Mouse (Mus musculus) limb, embryonic 13.5 days (tissue): ENCODE measurements around the gene Rdh9. TPM values are rescaled to one million over a fixed set of nuclear protein-coding genes. Genes with fewer than 3 reads are reported as not detected.
"Not testable (repeated sequence)": the region's sequence is repeated elsewhere in the genome, so short reads cannot be mapped to it uniquely, and the experiment has no call there.

ENCODE experiments used
- ATAC-seq: fragments of 200-750 bp; cut with Nextera tagmentation; 2 replicates; pipeline ENCODE4 v1.8.0; 2017; ENCODE audit warnings: low read depth, moderate number of reproducible peaks, moderate TSS enrichment; ENCODE audit not compliant: low FRiP score
- H3K27ac ChIP-seq: fragments of 300-500 bp; sonication (generic); 2 replicates; pipeline ENCODE4 v1.5.1; 2015; ENCODE audit warnings: inconsistent platforms, mild to moderate bottlenecking, moderate library complexity
- H3K27me3 ChIP-seq: fragments of 300-500 bp; sonication (generic); 2 replicates; pipeline ENCODE4 v1.6.1; 2015; ENCODE audit warnings: mild to moderate bottlenecking, inconsistent platforms
- H3K36me3 ChIP-seq: fragments of 300-500 bp; sonication (generic); 2 replicates; pipeline ENCODE4 v1.6.1; 2015; ENCODE audit warnings: inconsistent platforms, mild to moderate bottlenecking, moderate library complexity
- H3K4me1 ChIP-seq: fragments of 300-500 bp; sonication (generic); 2 replicates; pipeline ENCODE4 v1.6.1; 2015; ENCODE audit warnings: inconsistent platforms
- H3K4me2 ChIP-seq: fragments of 300-500 bp; sonication (generic); replicated peaks from 2 replicates; pipeline ENCODE4 v1.6.1; 2015; ENCODE audit warnings: inconsistent platforms, mild to moderate bottlenecking, moderate library complexity
- H3K4me3 ChIP-seq: fragments of 300-500 bp; sonication (generic); 2 replicates; pipeline ENCODE4 v1.5.1; 2015; ENCODE audit warnings: moderate library complexity, mild to moderate bottlenecking, inconsistent platforms
- H3K9ac ChIP-seq: fragments of 300-500 bp; sonication (generic); 2 replicates; pipeline ENCODE4 v1.6.1; 2015; ENCODE audit warnings: mild to moderate bottlenecking, inconsistent platforms
- H3K9me3 ChIP-seq: fragments of 300-500 bp; sonication (generic); 2 replicates; pipeline ENCODE4 v1.6.1; 2016; ENCODE audit warnings: inconsistent platforms
- WGBS: fragments of 180-500 bp; shearing (Covaris S2); methylation state at CpG from one replicate; pipeline ENCODE4 v1.1.7; 2015; 5-methylcytosine and 5-hydroxymethylcytosine counted together
- polyA plus RNA-seq: library from polyadenylated mRNA; unstranded; fragments of >200 nt; fragmentation: Nextera tagmentation; extraction: Ambion mirVana; gene quantifications from 2 replicates; pipeline ENCODE4 v1.2.1, GENCODE M21; 2015

The Rdh9 gene
- polyA plus RNA-seq, 1 experiment from 2014 or later: 0.18 TPM

DNA sequence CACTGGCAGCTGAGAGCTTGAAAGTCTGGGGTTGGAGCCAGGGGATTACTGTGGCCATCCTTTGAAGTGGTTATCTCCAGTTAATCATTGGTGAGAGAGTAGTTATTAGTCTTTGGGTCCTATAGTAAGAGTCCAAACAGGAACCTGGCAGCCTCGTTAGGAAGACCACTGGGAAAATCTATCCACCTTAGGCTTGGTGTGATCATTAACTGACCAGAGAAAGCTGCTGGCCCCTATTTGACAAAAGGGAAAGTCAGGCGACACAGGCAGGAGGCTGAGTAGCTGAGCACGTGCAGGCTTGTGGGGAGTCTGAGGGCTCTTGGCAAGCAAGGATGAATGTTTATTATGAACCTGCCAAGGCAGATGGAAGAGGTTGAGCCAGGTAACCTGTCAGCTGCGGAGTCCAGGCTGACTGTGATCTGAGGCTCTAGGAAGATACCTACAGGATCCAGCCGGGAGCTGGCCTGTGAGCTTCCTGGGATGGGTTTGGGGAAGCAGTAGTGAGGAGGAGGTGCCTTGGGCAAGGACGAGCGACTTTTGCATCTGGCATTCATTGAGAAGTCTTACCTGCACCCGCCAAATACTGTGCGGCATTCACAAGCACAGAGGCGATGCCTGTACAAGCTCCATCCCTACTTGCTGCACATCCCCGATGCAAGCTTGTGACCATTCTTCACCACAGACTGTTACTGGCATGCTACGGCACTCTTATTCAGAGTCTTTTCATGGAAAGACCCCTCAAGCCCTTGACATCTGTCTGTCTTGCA, 12.1 kb upstream of the Rdh9 start:
- Histone ChIP-seq H3K4me1 (no peaks in the 10 kb centered on the region), H3K9me3 (no peaks in the 10 kb centered on the region), H3K36me3 (no peaks in the 10 kb centered on the region), H3K4me3 (no peak overlapping the region), H3K4me2 (no peak overlapping the region), H3K9ac (no peak overlapping the region), H3K27ac (no peak overlapping the region), H3K27me3 (no peaks in the 10 kb centered on the region)
- WGBS: 54% methylated on average over 12 of the region's 12 CpGs
- no peak for ATAC-seq

- Histone ChIP-seq H3K36me3 (no peaks in the 10 kb centered on the region), H3K9me3 (no peaks in the 10 kb centered on the region), H3K9ac (no peak overlapping the region), H3K27me3 (no peaks in the 10 kb centered on the region), H3K4me2 (no peak overlapping the region), H3K4me3 (no peak overlapping the region), H3K4me1 (no peaks in the 10 kb centered on the region), H3K27ac (no peak overlapping the region)
- 87% methylated on average over 1 of the region's 1 CpGs for WGBS
- ATAC-seq: no peak
These were observed 9.6 kb upstream of the Rdh9 start for GRCm38 (mm10) chr10:127766564-127766963.

DNA sequence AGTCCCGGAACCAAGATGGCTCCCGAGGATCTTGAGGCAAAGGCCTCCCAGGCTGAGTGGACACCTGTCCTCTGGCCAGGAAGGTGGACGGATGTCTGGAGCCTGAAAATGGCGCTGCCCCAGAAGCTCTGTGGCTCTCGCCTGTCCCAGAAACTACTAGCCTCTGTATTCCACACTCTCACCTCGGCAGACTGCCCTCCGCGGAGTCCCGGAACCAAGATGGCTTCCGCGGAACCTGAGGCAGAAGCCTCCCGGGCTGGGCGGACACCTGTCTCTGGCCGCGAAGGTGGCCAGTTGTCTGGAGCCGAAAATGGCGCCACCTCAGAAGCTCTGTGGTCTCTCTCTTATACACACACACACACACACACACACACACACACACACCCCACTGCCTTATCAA, 6.1 kb downstream of the Rdh9 start:
- H3K9me3 ChIP-seq, H3K27ac ChIP-seq, H3K4me1 ChIP-seq, H3K36me3 ChIP-seq, H3K9ac ChIP-seq, H3K27me3 ChIP-seq, H3K4me3 ChIP-seq, ATAC-seq, H3K4me2 ChIP-seq: not testable (repeated sequence)
- WGBS: 96% methylated on average over 17 of the region's 17 CpGs

DNA sequence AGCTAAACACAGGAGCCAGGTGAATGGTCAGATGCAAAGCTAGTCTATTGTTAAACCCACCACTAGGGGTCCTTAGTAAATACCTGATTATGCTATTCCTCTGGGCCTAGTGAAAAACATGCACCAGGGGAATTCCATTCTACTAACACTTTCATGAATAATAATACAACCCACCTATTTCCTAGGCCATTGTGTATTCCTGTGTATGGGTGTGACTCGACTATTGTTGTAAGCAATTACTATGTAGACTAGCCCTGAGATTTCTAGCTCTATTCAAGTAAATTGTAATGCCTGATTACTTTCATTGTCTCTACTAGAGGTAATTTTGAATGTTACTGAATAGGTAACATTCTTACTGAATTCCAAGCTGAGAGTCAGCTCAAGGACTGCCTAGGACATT, 9.2 kb downstream of the Rdh9 start:
- not testable (repeated sequence) for H3K27me3 ChIP-seq, ATAC-seq, H3K9me3 ChIP-seq

GRCm38 (mm10) chr10:127799295-127799694, 23.1 kb downstream of the Rdh9 start:
- H3K36me3 ChIP-seq: no peaks in the 10 kb centered on the region
- H3K9ac ChIP-seq: no peak overlapping the region
- H3K4me1 ChIP-seq: no peaks in the 10 kb centered on the region
- no peak overlapping the region for H3K4me2 ChIP-seq
- WGBS: 74% methylated on average over 1 of the region's 1 CpGs
- no peak overlapping the region for H3K4me3 ChIP-seq
- peaks cover 5% of the 10 kb centered on the region; the same call in 1 of the 2 replicates for H3K9me3 ChIP-seq
- H3K27ac ChIP-seq: no peak overlapping the region
- no peak for ATAC-seq
- no peaks in the 10 kb centered on the region for H3K27me3 ChIP-seq

More for the DNA sequence above, 9.2 kb downstream of the Rdh9 start:
- not testable (repeated sequence) for H3K9ac ChIP-seq, H3K27ac ChIP-seq, H3K4me2 ChIP-seq, H3K4me1 ChIP-seq, H3K4me3 ChIP-seq, H3K36me3 ChIP-seq
- 91% methylated on average over 1 of the region's 1 CpGs for WGBS

DNA sequence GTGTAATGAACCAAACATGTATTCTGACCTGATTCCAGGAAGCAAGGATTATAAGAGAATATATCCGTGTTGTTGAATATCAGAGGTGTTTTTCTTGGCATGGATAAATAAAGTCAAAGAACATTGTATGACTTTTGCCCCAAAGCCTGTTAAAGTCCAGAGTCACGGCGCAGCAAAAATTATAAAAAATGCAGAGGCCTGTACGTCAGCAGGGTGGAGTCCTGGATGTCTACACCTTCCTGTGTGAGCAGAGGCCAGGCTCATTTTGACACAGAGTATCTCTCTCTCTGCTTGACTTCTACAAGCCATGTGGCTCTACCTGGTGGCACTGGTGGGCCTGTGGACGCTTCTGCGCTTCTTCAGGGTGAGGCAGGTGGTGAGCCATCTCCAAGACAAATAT, 24.7 kb downstream of the Rdh9 start, which contains the start of gene Rdh16:
Rdh16 (plus strand) TSS at position 262 of the 400 bp plus-strand sequence.
- Histone ChIP-seq H3K9me3 (peaks cover 5% of the 10 kb centered on the region; the same call in 1 of the 2 replicates), H3K9ac (no peak within 1 kb of the TSS), H3K36me3 (no peaks in the 10 kb centered on the region), H3K27me3 (no peaks in the 10 kb centered on the region), H3K4me2 (no peak within 1 kb of the TSS), H3K4me3 (no peak within 1 kb of the TSS), H3K27ac (no peak within 1 kb of the TSS), H3K4me1 (no peaks in the 10 kb centered on the region)
- WGBS: 88% methylated on average over 6 of the region's 6 CpGs
- no peak for ATAC-seq

GRCm38 (mm10) chr10:127801612-127802011, 25.4 kb downstream of the Rdh9 start:
- no peak for ATAC-seq
- Histone ChIP-seq H3K27ac (no peak overlapping the region), H3K9ac (no peak overlapping the region), H3K27me3 (no peaks in the 10 kb centered on the region), H3K9me3 (peaks cover 3% of the 10 kb centered on the region; the same call in 1 of the 2 replicates), H3K4me1 (no peaks in the 10 kb centered on the region), H3K36me3 (no peaks in the 10 kb centered on the region), H3K4me2 (no peak overlapping the region), H3K4me3 (no peak overlapping the region)
- 91% methylated on average over 2 of the region's 2 CpGs for WGBS

DNA sequence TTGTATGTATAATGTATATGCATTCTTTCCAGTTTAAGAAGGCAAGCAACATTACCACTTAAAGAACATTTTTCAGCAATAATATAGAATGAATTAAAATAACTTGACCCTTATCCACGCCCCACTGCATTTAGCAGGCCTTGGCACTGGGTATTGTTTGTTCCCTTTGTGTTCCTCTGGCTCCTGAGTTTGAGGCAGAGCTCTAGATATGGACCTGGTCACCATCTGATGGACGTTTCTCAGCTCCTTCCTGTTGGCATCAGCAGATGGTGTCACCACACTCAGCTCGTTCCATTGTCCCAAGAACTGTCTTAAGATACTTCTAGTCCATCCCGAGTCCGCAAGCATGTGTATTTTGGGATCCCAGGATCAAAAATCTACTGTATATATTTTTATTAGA, 26.1 kb downstream of the Rdh9 start:
- Histone ChIP-seq H3K4me3 (no peak overlapping the region), H3K9me3 (no peaks in the 10 kb centered on the region), H3K27me3 (no peaks in the 10 kb centered on the region), H3K27ac (no peak overlapping the region), H3K9ac (no peak overlapping the region), H3K36me3 (no peaks in the 10 kb centered on the region), H3K4me2 (no peak overlapping the region), H3K4me1 (no peaks in the 10 kb centered on the region)
- WGBS: 76% methylated on average over 5 of the region's 5 CpGs
- no peak for ATAC-seq

GRCm38 (mm10) chr10:127804416-127804815, 28.2 kb downstream of the Rdh9 start:
- WGBS: 69% methylated on average over 7 of the region's 7 CpGs
- Histone ChIP-seq H3K36me3 (no peaks in the 10 kb centered on the region), H3K4me1 (no peaks in the 10 kb centered on the region), H3K27ac (no peak overlapping the region), H3K4me3 (no peak overlapping the region), H3K9me3 (no peaks in the 10 kb centered on the region), H3K27me3 (no peaks in the 10 kb centered on the region), H3K4me2 (no peak overlapping the region), H3K9ac (no peak overlapping the region)
- no peak for ATAC-seq

- Histone ChIP-seq H3K4me1 (no peaks in the 10 kb centered on the region), H3K4me2 (no peak overlapping the region), H3K36me3 (no peaks in the 10 kb centered on the region), H3K27me3 (no peaks in the 10 kb centered on the region), H3K4me3 (no peak overlapping the region), H3K27ac (no peak overlapping the region), H3K9ac (no peak overlapping the region), H3K9me3 (peaks cover 11% of the 10 kb centered on the region; the same call in 1 of the 2 replicates)
- ATAC-seq: no peak
These were observed 39.7 kb downstream of the Rdh9 start for GRCm38 (mm10) chr10:127815888-127816287.

DNA sequence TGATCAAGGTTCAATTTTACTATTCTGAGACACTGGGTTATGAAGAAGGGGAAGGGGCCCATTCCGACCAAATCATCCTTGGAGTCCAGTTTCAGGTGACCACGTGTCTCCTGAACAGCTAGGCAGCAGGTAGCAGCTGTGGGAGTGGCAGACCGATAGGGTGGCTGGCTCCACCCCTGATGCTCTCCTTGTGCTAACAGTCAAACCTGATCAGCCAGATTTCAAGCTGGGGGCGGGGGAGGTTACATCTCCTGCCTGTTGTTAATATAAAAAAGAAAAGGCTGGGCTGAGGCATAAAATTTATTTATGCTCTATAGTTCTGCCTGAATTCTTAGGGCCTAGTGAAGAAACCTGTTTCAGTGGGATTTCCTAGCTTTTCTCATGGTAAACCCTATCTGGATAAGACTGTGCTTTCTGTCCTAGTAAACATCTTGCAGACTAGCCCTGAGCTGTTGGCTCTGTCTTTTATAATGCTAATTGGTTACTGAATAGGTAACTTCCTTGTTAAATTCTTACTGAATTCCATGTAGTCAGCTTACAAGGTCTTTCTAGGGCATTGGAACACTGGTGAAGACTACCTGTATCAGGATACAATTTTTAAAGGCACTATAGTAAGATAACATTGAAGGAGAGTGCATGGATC, 41.2 kb downstream of the Rdh9 start:
- not testable (repeated sequence) for H3K4me2 ChIP-seq, H3K4me1 ChIP-seq, H3K27ac ChIP-seq, H3K9ac ChIP-seq, H3K36me3 ChIP-seq, H3K4me3 ChIP-seq, ATAC-seq, H3K27me3 ChIP-seq
- H3K9me3 ChIP-seq: peaks cover 13% of the 10 kb centered on the region; the same call in 1 of the 2 replicates
- 72% methylated on average over 4 of the region's 4 CpGs for WGBS

- H3K4me2 ChIP-seq, H3K4me3 ChIP-seq, H3K4me1 ChIP-seq, H3K27me3 ChIP-seq, H3K27ac ChIP-seq, H3K36me3 ChIP-seq, ATAC-seq, H3K9ac ChIP-seq: not testable (repeated sequence)
- peaks cover 13% of the 10 kb centered on the region; the same call in 1 of the 2 replicates for H3K9me3 ChIP-seq
- 82% methylated on average over 2 of the region's 2 CpGs for WGBS
These were observed 45.6 kb downstream of the Rdh9 start for GRCm38 (mm10) chr10:127821806-127822205.
